Mouse (Mus musculus) cerebellum, adult 9-11 months (tissue): ENCODE results near the gene Trmt10a.
"Not testable (repeated sequence)": the region's sequence is repeated elsewhere in the genome, so short reads cannot be mapped to it uniquely, and the experiment has no call there.

ENCODE experiments used
- DNase-seq: peaks from one replicate; pipeline ENCODE4 v3.0.0; 2022

Gene Trmt10a

GRCm38 (mm10) chr3:138138146-138138545, 5.1 kb upstream of the Trmt10a start:
- DNase-seq = not testable (repeated sequence)

- DNase-seq = no peak
Observed at GRCm38 (mm10) chr3:138139663-138140062, 3.6 kb upstream of the Trmt10a start.

- DNase-seq = peak; percentile 34
Observed at GRCm38 (mm10) chr3:138142052-138142732, 1.1 kb upstream of the Trmt10a start.

GRCm38 (mm10) chr3:138142733-138143314, 424 bp upstream of the Trmt10a start:
- no peak for DNase-seq

- no peak for DNase-seq
Observed at GRCm38 (mm10) chr3:138144060-138144641, 903 bp downstream of the Trmt10a start.

- peak; percentile 75 for DNase-seq
Observed at GRCm38 (mm10) chr3:138144642-138145171, 1.5 kb downstream of the Trmt10a start, which contains the start of gene Mttp. Gene Mttp, minus strand, starts transcription at chr3:138144968.

- no peak for DNase-seq
Observed at GRCm38 (mm10) chr3:138148811-138149210, 5.6 kb downstream of the Trmt10a start.

GRCm38 (mm10) chr3:138155062-138155461, 11.8 kb downstream of the Trmt10a start:
- no peak for DNase-seq

- no peak for DNase-seq
Observed at GRCm38 (mm10) chr3:138156651-138157050, 13.4 kb downstream of the Trmt10a start.

- no peak for DNase-seq
Observed at GRCm38 (mm10) chr3:138161623-138162022, 18.4 kb downstream of the Trmt10a start.

- no peak for DNase-seq
Observed at GRCm38 (mm10) chr3:138162553-138163183, 19.4 kb downstream of the Trmt10a start.

- DNase-seq = no peak
Observed at GRCm38 (mm10) chr3:138173291-138173690, 30.0 kb downstream of the Trmt10a start.

- no peak for DNase-seq
Observed at GRCm38 (mm10) chr3:138175551-138175950, 32.3 kb downstream of the Trmt10a start.

- DNase-seq = no peak
Observed at GRCm38 (mm10) chr3:138182019-138182418, 38.8 kb downstream of the Trmt10a start.

- DNase-seq = no peak
Observed at GRCm38 (mm10) chr3:138183371-138183770, 40.1 kb downstream of the Trmt10a start.

GRCm38 (mm10) chr3:138185290-138185689, 42.0 kb downstream of the Trmt10a start:
- no peak for DNase-seq

GRCm38 (mm10) chr3:138185995-138186930, 43.0 kb downstream of the Trmt10a start:
- DNase-seq = no peak

GRCm38 (mm10) chr3:138192260-138192659, 49.0 kb downstream of the Trmt10a start:
- DNase-seq = no peak

GRCm38 (mm10) chr3:138193683-138194302, 50.5 kb downstream of the Trmt10a start, which contains the start of gene 4930579F01Rik:
Gene 4930579F01Rik, minus strand, starts transcription at chr3:138193825.
- DNase-seq = no peak

- no peak for DNase-seq
Observed at GRCm38 (mm10) chr3:138197093-138197492, 53.8 kb downstream of the Trmt10a start.

GRCm38 (mm10) chr3:138197556-138197955, 54.3 kb downstream of the Trmt10a start:
- DNase-seq = no peak
